Mouse (Mus musculus): ENCODE measurements around the gene Pde1c.

GRCm38 (mm10) chr6:56608277-56608676 lies 39.4 kb upstream of the Pde1c start:
- TF ChIP-seq TAL1 (IDR thresholded peaks at IDR 0.05; ENCODE audit: low read length) (no peak), GATA1 (IDR thresholded peaks at IDR 0.05; ENCODE audit: low read length) (no peak)
